Mouse (Mus musculus) lung, embryonic 16.5 days (tissue): ENCODE data around the gene Rnf10. TPM values are rescaled to one million over a fixed set of nuclear protein-coding genes. Genes with fewer than 3 reads are reported as not detected.

Experiments
- ATAC-seq: fragments of 200-750 bp; cut with Nextera tagmentation; 2 replicates; pipeline ENCODE4 v1.8.0; 2017; ENCODE audit warnings: low read depth, mild to moderate bottlenecking, moderate library complexity
- H3K27ac ChIP-seq: fragments of 300-500 bp; sonication (generic); 2 replicates; pipeline ENCODE4 v1.5.1; 2014; ENCODE audit warnings: mild to moderate bottlenecking, control low read depth, low read length
- H3K27me3 ChIP-seq: fragments of 300-500 bp; sonication (generic); 2 replicates; pipeline ENCODE4 v1.6.1; 2014; ENCODE audit warnings: low read depth, low read length, mixed read lengths; ENCODE audit not compliant: control insufficient read depth, insufficient read depth
- H3K36me3 ChIP-seq: fragments of 300-500 bp; sonication (generic); 2 replicates; pipeline ENCODE4 v1.6.1; 2014; ENCODE audit warnings: low read length; ENCODE audit not compliant: control insufficient read depth, insufficient read depth
- H3K4me1 ChIP-seq: fragments of 300-500 bp; sonication (generic); replicated peaks from 2 replicates; pipeline ENCODE4 v1.6.1; 2014; ENCODE audit warnings: low read length, mixed read lengths; ENCODE audit not compliant: control insufficient read depth, insufficient read depth
- H3K4me2 ChIP-seq: fragments of 300-500 bp; sonication (generic); 2 replicates; pipeline ENCODE4 v1.6.1; 2014; ENCODE audit warnings: low read depth, low read length, control low read depth
- H3K4me3 ChIP-seq: fragments of 300-500 bp; sonication (generic); 2 replicates; pipeline ENCODE4 v1.5.1; 2014; ENCODE audit warnings: mild to moderate bottlenecking, low read length, control low read depth
- H3K9ac ChIP-seq: fragments of 300-500 bp; sonication (generic); 2 replicates; pipeline ENCODE4 v1.6.1; 2014; ENCODE audit warnings: low read length, control low read depth
- H3K9me3 ChIP-seq: fragments of 300-500 bp; sonication (generic); 2 replicates; pipeline ENCODE4 v1.6.1; 2016; ENCODE audit warnings: low read length; ENCODE audit not compliant: control insufficient read depth
- WGBS: fragments of 180-500 bp; shearing (Covaris S2); extraction: QIAGEN DNeasy Blood & Tissue Kit; methylation state at CpG from one replicate; pipeline ENCODE4 v1.1.7; 2014; 5-methylcytosine and 5-hydroxymethylcytosine counted together
- polyA plus RNA-seq: library from polyadenylated mRNA; unstranded; fragments of >200 nt; fragmentation: Nextera tagmentation; extraction: Ambion mirVana; gene quantifications from 2 replicates; pipeline ENCODE4 v1.2.1, GENCODE M21; 2015

Gene Rnf10
- polyA plus RNA-seq, 1 experiment from 2014 or later, result 115 TPM

GRCm38 (mm10) chr5:115212451-115212850 lies 60.2 kb downstream of the Rnf10 start:
- ATAC-seq, result no peak
- Histone ChIP-seq H3K27me3 (peaks cover 4% of the 10 kb centered on the region), H3K9ac (no peak overlapping the region), H3K4me3 (no peak overlapping the region), H3K36me3 (no peaks in the 10 kb centered on the region), H3K4me1 (peaks cover 3% of the 10 kb centered on the region; the same call in 1 of the 2 replicates), H3K9me3 (no peaks in the 10 kb centered on the region), H3K27ac (no peak overlapping the region), H3K4me2 (no peak overlapping the region)
- WGBS, result 69% methylated on average over 9 of the region's 9 CpGs

- no peak for ATAC-seq
- 7% methylated on average over 1 of the region's 1 CpGs for WGBS
These were observed 62.3 kb downstream of the Rnf10 start for GRCm38 (mm10) chr5:115210380-115210779.

GRCm38 (mm10) chr5:115208601-115209000 lies 64.1 kb downstream of the Rnf10 start:
- peaks cover under 1% of the 10 kb centered on the region; the same call in 1 of the 2 replicates for H3K27me3 ChIP-seq
- no peaks in the 10 kb centered on the region for H3K9me3 ChIP-seq
- no peaks in the 10 kb centered on the region for H3K36me3 ChIP-seq
- H3K4me3 ChIP-seq, result no peak overlapping the region
- no peak for ATAC-seq
- H3K4me1 ChIP-seq, result peaks cover 6% of the 10 kb centered on the region
- H3K4me2 ChIP-seq, result no peak overlapping the region
- no peak overlapping the region for H3K9ac ChIP-seq
- no peak overlapping the region for H3K27ac ChIP-seq
- 44% methylated on average over 5 of the region's 5 CpGs for WGBS

More at GRCm38 (mm10) chr5:115210380-115210779, 62.3 kb downstream of the Rnf10 start:
- Histone ChIP-seq H3K4me2 (no peak overlapping the region), H3K27me3 (no peaks in the 10 kb centered on the region; the same call in 1 of the 2 replicates), H3K36me3 (no peaks in the 10 kb centered on the region), H3K27ac (no peak overlapping the region), H3K4me3 (no peak overlapping the region), H3K9ac (no peak overlapping the region), H3K4me1 (peaks cover 3% of the 10 kb centered on the region; the same call in 1 of the 2 replicates), H3K9me3 (no peaks in the 10 kb centered on the region)

- Histone ChIP-seq H3K27me3 (peaks cover 2% of the 10 kb centered on the region; the same call in 1 of the 2 replicates), H3K36me3 (no peaks in the 10 kb centered on the region), H3K4me3 (no peak overlapping the region), H3K4me1 (peaks cover 8% of the 10 kb centered on the region), H3K27ac (no peak overlapping the region), H3K4me2 (no peak overlapping the region), H3K9me3 (no peaks in the 10 kb centered on the region), H3K9ac (no peak overlapping the region)
- WGBS, result 16% methylated on average over 9 of the region's 16 CpGs
- ATAC-seq, result no peak
These were observed 64.8 kb downstream of the Rnf10 start for GRCm38 (mm10) chr5:115207892-115208291.

- peaks cover 8% of the 10 kb centered on the region for H3K4me1 ChIP-seq
- ATAC-seq, result no peak
- H3K9me3 ChIP-seq, result no peaks in the 10 kb centered on the region
- no peak overlapping the region for H3K9ac ChIP-seq
- H3K27ac ChIP-seq, result no peak overlapping the region
- H3K36me3 ChIP-seq, result no peaks in the 10 kb centered on the region
- H3K4me3 ChIP-seq, result no peak overlapping the region
- 55% methylated on average over 5 of the region's 5 CpGs for WGBS
- peaks cover 2% of the 10 kb centered on the region; the same call in 1 of the 2 replicates for H3K27me3 ChIP-seq
- H3K4me2 ChIP-seq, result no peak overlapping the region
These were observed 65.5 kb downstream of the Rnf10 start for GRCm38 (mm10) chr5:115207244-115207643.

GRCm38 (mm10) chr5:115204562-115205311 lies 68.0 kb downstream of the Rnf10 start:
- H3K36me3 ChIP-seq, result no peaks in the 10 kb centered on the region
- H3K27me3 ChIP-seq, result peaks cover 2% of the 10 kb centered on the region; the same call in 1 of the 2 replicates
- peak overlapping the region; percentile 64 for H3K4me2 ChIP-seq
- H3K9ac ChIP-seq, result peak overlapping the region; percentile 19
- no peaks in the 10 kb centered on the region for H3K9me3 ChIP-seq
- peak; percentile 77 for ATAC-seq
- 4% methylated on average over 31 of the region's 31 CpGs for WGBS
- peaks cover 8% of the 10 kb centered on the region for H3K4me1 ChIP-seq
- H3K4me3 ChIP-seq, result peak overlapping the region; percentile 38
- no peak overlapping the region for H3K27ac ChIP-seq

GRCm38 (mm10) chr5:115203735-115204561 lies 68.8 kb downstream of the Rnf10 start:
- Histone ChIP-seq H3K9ac (peak overlapping the region; percentile 19), H3K27ac (0 out of 2 replicates have a peak overlapping the region, but pooled peaks have one; percentile 12)

GRCm38 (mm10) chr5:115194626-115195221 lies 78.0 kb downstream of the Rnf10 start:
- 0 out of 2 replicates have a peak, but pooled peaks have one; percentile 4 for ATAC-seq
- H3K36me3 ChIP-seq, result no peaks in the 10 kb centered on the region
- H3K4me1 ChIP-seq, result peaks cover 17% of the 10 kb centered on the region
- peaks cover 50% of the 10 kb centered on the region for H3K27me3 ChIP-seq
- peak overlapping the region; percentile 62 for H3K4me3 ChIP-seq
- H3K4me2 ChIP-seq, result peak overlapping the region; percentile 100
- H3K9me3 ChIP-seq, result no peaks in the 10 kb centered on the region
- peak overlapping the region; percentile 49; the same call in 1 of the 2 replicates for H3K9ac ChIP-seq
- H3K27ac ChIP-seq, result no peak overlapping the region
- 4% methylated on average over 12 of the region's 12 CpGs for WGBS

More at GRCm38 (mm10) chr5:115203735-115204561, 68.8 kb downstream of the Rnf10 start:
- H3K9me3 ChIP-seq, result no peaks in the 10 kb centered on the region
- 7% methylated on average over 23 of the region's 23 CpGs for WGBS
- H3K27me3 ChIP-seq, result peaks cover 2% of the 10 kb centered on the region; the same call in 1 of the 2 replicates
- H3K4me2 ChIP-seq, result peak overlapping the region; percentile 64
- H3K36me3 ChIP-seq, result no peaks in the 10 kb centered on the region
- H3K4me3 ChIP-seq, result peak overlapping the region; percentile 38
- ATAC-seq, result peak; percentile 50; the same call in 1 of the 2 replicates
- H3K4me1 ChIP-seq, result peaks cover 8% of the 10 kb centered on the region
